Mouse (Mus musculus): ENCODE results near the gene Lhx6.
"Not testable (repeated sequence)": the region's sequence is repeated elsewhere in the genome, so short reads cannot be mapped to it uniquely, and the experiment has no call there.

Gene Lhx6

DNA sequence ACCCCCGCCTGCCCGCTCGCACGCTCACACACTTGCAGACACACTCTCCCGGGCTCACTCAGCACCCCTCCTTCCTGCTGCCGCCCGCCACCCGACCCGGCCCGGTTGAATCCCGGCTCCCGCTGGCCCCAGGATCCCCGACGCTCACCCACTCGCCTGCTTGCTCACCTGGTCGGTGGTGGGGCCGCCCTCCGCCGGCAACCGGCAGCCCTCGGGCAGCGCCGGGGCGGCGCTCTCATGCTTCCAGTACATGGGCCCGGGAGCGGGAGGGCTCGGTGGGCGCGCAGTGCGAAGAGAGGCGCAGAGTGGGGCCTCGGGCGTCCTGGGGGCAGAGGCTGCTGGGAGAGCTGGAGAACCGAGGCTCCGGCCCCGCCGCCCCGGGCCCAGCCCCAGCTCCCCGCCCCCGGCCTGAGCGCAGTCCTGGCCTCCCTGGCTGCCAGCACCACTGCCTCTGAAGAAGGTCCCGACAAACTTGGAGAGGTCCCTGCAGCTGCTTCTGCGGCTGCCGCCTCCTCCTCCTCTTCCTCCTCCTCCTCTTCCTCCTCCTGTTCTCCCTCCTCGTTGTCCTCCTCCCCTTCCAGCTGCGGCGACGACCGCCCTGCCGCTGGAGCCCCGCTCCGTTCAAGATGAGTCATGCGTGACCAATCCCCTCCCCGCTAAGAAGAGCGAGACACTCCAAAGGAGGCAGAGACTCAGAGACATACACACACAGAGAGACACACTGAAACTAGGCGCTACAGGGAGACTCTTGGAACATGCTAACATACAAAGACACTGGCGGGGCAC is at the start of gene Lhx6:
Lhx6 (minus strand) TSS at position 453 of the 786 bp plus-strand sequence.
- no peak for DNase-seq (ENCODE audit: low spot score in 2 of 2)

DNA sequence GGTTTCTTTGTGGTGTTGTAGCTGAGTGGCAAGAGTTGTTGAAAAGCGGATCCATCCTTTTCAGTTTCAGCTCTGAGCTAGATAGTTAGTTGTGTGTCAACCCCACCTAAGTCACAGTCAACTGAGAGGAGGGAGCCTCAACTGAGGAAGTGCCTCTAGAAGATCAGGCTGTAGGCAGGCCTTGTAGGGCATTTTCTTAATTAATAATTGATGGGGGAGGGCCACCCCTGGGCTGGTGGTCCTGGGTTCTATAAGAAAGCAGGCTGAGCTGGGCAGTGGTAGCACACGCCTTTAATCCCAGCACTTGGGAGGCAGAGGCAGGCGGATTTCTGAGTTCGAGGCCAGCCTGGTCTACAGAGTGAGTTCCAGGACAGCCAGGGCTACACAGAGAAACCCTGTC is 47.2 kb upstream of the Lhx6 start:
- not testable (repeated sequence) for DNase-seq (ENCODE audit: low spot score in 2 of 2)

DNA sequence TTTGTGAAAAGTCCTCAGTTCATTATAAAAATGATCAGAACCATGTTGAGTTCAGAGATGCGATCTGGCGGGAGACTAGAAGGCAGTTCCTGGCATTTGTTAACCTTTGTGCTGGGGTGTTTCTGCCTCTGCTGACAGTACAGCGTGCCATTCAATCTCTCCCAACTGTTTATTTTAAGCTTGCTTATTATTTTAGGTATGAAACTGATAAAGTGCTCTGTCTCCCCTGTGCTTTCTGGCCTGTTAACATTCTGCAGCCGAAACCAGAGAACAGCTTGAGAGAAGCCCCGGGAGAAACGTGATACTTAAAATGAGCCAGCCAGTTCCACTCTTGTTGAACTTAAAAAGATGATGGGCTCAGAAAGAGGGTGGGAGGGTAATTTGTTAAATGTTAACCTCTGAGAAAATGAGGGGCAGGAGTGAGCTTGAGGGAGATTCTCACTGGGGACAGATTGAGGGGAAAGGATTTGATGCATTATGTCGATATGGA is 43.7 kb upstream of the Lhx6 start:
- DNase-seq (ENCODE audit: low spot score in 2 of 2), result no peak

DNA sequence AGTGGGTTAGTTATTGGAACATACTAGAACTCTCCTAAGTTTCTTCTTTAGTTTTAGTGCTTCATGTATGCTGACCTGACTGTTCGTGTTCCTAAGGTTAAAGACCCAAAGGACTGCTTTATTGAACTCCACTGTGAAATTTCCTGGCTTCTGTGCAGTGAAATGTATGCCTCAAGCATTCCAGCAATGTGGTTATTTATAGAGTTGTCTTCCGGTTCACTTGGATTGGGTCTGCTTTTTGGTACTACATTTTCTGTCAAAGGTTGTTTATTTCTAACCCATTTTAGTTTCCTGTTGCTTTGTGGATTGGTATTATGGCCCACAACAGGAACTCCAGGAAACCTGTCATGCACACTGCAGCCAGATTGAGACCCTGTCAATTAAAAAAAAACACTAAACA is 33.9 kb upstream of the Lhx6 start:
- no peak for DNase-seq (ENCODE audit: low spot score in 2 of 2)

DNA sequence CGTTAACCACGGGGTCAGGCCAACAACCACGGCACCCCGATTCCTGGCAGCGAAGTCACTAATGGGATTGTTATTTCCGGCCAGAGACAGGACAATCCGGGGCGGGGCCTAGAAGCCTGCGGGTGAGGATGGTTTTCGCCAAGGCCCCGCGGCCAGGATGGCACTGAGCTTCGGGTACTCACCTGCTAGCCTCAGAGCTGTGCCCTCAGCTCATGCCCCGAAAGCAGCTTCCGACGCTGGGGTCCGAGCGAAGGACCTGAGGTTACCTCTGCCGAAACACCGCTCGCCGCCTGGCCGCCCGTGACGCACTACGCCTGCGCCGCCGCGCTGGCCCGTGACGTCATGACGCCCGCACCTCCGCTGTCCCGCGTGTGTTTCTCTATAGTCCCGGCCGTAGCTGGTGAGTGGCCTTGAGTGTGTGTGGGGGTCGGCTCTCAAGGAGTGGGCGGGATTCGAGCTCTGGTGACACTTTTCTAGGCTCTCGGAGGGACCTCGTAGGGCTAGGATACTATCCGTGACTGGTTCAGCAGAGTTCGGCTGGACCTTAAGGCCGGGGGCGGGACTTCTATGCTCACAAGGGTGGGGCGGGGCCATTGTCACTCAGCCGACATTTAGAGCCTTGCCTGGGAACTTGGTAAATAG is 31.2 kb upstream of the Lhx6 start, which contains the start of the genes Mrrf and Rbm18:
Mrrf (plus strand) TSS at position 90 of the 642 bp plus-strand sequence.
Rbm18 (minus strand) TSS at position 474 of the 642 bp plus-strand sequence.
- peak; percentile 92 to 94 for DNase-seq (ENCODE audit: low spot score in 2 of 2)

DNA sequence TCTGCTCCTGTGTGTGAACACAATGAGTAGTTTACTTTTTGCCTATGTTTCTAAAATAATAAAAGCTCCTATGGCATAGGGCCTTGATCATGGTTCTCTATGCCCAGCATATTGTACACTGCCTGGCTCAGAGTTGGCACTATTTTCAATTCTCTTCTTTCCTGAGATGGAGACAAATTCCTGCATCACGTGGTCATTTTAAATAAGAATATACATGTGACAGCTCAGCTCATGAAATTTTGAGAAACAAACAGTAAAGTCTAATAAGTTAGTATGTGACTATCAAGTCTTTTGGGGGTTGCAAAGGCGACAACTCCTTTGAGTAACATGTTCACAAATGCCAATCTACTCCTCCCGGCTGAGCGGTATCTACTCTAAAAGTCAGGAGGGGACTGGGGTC is 30.7 kb upstream of the Lhx6 start:
- DNase-seq (ENCODE audit: low spot score in 2 of 2), result no peak

DNA sequence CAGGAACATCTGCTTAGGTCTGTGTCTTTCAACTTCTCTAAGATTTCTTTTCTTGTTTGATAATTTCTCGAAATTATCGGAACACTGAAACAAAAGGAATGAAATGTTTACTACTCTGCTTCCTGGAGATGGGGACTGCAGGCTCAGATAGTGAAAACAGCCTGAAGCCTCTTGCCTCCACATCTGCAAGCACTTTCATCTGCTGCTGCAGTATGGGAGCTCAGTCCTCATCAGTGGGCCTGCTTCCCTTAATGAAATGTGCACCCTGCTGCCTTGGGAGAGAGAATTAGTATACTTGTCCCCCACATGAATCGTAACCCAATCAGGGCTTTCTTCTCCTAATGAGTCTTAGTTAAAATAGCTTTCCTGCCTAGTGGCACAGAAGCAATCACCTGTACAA is 23.8 kb upstream of the Lhx6 start:
- DNase-seq (ENCODE audit: low spot score in 2 of 2), result no peak

DNA sequence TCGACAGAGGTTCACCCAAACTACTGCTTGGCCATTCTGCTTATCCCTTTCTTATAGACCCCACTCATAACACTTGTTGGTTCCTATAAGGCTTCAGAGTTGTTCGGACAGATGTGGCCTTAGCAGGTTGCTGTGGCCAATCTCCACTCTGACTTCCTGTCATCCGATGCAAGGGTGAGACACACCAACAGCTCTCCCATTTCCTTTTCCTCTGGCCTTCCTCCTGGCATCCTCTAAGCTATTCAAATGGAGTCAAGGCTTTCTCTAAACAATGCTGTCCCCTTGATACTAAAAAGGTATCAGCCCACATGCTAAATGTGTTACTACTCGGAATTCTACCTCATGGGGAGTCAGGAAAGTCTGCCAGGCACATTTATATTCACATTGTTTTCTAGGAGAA is 22.8 kb upstream of the Lhx6 start:
- no peak for DNase-seq (ENCODE audit: low spot score in 2 of 2)

DNA sequence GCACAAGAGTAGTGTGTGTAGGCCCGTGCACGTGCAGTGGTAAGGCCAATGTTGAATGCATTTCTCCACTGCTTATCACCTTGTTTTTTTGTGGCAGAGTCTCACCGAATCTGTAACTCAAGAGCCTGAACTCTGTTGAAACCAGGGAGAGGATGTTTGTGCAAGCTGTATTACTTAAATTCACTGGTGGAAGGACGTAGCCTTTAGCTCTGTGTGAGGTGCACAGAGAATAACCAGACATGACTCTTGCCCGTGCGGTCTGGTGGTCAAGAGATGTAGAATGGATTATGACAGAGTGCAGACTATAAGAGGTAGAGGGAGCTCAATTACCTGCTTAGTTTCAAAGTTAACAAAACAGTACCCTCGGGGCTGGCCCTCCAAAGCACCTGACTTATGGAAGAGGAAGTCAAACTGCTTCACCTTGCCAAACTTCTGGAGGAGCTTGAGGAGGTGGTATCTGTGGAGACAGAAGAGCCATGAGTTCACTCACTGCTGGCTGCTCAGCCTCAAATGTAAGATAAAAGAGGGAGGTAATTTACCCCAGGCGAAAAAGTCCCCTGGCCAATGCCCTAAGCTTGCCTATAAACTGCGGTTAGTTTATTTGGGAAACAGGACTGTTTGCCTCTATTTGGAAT is 21.7 kb upstream of the Lhx6 start:
- DNase-seq (ENCODE audit: low spot score in 2 of 2), result no peak

DNA sequence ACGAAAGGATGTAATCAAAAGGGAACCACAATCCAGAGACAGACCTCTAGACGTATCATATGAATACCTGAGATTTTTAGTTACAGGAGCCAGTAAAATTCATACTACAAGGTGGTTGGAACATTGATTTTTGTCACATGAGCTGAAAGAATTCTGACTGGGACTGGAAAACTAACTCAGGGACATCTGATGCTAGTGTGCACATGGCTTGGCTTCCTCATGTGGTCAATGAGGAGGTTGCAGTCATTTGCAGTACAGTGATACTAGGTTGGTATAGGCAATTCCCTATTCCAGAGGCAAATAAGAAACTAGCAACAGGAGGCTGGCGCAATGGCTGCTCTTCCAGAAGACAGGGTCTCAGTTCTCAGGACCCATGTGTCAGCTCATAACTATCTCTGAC is 7.4 kb upstream of the Lhx6 start:
- no peak for DNase-seq (ENCODE audit: low spot score in 2 of 2)

DNA sequence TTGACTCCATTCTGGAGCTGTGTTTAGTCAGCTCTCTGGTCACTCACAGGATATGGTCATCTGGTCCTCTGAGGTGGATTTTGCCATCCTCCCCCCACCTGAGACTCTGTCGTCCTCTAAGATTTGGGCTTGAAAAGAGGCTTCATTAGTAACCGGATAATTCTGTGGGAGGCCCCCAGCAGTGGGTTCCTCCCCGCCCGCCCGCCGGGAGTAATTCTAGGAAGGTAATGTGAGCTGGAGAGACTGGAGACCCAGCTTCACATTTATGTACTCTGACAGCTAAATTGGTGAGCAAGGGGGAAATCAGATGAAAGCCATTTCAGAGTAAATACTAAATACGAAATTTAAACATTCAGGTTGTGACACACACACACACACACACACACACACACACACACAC is 3.4 kb upstream of the Lhx6 start:
- no peak for DNase-seq (ENCODE audit: low spot score in 2 of 2)

DNA sequence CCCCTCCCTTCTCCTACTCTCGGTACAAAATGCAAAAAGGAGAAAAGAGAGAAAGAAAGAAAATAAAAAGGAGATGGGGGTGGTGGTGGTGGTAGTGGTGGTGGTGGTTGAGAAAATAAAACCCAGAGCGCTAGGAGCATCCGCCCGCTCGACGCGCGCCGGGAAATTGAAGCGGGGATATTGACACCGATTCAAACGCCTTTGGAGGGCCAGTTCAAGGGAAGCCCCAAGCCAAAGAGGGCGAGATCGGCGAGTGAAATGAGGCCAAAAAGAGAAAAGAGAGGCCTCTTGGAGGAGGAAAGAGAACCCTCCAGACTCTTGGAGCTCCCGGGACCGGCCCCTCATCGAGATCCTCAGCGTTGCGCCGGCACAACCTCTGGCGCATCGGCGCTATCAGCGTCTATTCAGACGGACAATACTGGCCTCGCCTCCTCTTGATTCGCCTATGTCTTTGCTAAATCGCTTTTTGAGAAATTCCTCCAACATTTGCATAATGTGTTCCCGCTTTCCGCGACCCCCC is 712 bp downstream of the Lhx6 start:
- no peak for DNase-seq (ENCODE audit: low spot score in 2 of 2)

DNA sequence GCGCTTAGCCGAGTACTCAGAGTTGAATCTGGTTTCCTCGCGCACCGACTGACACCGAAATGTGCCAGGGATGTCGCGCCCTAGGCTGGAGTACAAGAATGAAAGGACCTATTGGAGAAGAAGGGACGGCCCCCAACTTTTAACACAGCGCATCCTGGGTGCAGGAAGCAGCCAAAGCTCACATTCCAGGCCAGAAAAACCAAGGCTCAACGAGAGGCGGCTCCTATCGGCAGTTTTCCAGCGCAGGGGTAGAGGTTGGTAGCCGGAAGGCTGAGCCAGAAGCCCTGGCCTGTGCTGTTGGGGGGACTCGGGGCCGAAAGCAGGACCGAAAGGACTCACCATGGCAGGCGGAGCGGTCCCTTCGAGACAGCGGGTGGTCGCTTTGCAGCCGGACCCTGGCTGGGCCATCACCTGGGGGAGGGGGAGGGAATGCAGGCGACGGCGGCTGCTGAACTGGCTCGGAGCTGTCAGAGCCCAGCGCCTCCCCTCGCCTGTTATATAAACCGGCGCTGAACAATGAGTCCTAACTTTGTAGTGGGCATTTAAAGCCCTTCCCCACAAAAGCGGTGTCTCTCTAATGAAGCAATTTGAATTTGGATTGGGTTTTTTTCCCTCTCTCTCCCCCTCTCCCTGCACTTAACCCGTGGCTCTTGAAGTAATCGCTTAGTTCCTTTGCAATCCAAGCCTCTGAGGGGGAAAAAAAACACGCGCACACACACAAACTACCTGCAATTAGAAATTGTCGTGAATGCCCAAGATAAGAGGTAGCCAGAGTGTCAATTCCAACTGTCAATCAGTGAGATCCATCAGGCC is 1.4 kb downstream of the Lhx6 start:
- DNase-seq (ENCODE audit: low spot score in 2 of 2), result no peak

DNA sequence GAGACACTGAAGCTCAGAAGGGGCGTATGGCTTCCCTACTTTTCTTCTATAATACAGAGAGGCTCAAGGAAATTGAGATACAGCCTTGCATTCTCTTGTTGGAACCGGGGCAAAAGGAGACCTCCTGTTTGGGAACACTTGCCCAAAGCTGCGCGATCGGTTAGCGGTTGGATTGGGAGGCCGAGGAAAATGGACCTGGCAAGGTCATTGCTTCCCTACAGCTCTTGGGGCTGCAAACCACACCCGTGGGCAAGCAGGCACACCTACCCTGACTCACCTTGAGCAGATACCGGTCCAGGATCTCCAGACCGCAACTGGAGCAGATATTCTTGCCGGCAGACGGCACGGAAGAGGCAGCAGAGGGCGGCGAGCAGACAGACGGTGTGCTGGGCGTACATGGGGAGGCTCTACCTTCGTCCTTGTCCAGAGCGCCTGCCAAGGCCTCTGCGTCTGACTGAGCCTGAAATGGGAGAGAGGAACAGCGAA is 2.1 kb downstream of the Lhx6 start:
- no peak for DNase-seq (ENCODE audit: low spot score in 2 of 2)

DNA sequence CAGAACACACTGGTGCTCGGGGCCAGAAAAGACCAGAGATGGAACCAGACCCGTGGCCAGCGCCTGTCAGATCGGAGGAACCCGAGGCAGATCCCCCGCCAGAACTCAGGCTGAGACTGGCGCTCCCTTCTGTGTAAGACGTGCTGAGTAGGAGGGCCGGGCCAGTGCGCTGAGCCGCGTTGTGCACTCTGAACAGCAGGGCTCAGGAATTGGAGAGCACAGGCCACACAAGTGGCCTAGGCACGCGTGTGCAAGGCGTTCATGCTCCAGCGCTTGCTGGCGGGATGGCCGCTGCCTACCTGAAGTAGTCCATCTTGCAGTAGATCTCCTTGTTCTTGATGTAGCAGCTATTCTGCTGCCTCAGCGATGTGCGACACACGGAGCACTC is 2.7 kb downstream of the Lhx6 start:
- no peak for DNase-seq (ENCODE audit: low spot score in 2 of 2)

DNA sequence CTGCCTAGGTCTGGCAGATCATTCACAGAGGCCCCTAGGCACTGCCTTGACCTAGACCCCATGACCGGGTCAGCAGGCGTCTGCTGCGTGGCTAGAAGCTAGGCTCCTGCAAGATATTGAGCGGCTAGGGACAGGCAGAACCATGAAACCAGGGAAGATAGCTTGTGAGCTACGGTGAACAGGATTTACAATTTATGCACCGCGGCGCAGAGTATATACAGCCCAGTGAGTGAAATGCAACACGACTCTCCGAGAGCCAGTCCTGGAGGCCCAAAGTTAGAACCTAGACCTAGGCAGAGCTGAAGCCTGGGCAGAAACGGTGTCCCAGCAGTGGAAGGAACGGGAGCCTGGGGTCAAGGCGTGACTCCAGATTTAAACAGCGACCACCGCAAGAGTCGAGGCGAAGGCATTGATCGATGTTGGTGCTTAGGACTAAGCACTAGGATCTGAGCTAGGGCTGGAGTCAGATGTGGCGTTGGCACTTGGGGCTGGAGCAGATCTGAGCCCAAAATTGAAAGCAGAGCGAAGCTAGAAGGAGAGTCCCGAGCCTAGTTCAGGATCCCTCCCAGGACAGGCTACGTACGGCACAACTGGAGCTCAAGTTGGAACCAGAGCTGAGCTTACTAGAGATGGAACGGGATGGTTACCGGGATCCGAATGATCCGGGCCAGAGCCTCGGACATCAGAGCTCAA is 3.2 kb downstream of the Lhx6 start:
- DNase-seq (ENCODE audit: low spot score in 2 of 2), result no peak

DNA sequence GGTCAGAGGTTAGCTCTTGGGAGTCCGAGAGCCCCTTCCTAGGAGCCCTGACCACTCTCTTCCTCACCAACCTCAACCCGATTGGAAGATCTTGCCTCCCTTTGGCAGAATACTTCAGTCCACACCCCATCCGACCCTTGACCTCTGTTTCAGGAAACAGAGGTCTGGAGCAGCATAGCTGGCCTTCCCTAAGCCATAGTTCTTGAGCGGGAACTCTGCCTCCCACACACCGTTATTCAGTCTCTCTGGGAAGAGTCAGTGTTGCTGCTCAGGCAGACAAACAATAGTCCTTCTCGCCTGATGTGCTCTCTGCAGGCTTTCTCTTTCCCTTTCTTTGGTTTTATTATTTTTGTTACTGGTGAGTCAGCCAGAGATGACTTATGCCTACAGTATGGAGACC is 5.5 kb downstream of the Lhx6 start:
- no peak for DNase-seq (ENCODE audit: low spot score in 2 of 2)

DNA sequence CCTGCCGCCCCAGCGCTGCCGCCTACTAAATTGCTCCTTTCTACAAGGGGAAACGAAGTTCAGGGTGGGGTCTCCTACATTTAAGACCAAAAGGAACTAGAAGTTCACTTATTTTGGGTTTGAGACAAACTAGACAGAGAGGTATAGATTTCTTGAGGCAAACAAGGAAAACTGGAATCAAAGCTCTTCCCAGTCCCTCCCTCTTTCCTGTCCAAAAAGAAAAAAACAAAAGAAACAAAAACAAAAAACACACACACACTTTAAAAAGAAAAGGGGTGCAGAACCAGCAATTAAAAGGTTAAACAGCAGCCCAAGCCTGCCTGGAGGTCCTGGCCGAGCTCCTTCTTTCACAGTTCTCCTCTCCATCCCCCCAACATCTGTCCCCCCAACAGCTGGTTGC is 7.2 kb downstream of the Lhx6 start:
- DNase-seq (ENCODE audit: low spot score in 2 of 2), result no peak

DNA sequence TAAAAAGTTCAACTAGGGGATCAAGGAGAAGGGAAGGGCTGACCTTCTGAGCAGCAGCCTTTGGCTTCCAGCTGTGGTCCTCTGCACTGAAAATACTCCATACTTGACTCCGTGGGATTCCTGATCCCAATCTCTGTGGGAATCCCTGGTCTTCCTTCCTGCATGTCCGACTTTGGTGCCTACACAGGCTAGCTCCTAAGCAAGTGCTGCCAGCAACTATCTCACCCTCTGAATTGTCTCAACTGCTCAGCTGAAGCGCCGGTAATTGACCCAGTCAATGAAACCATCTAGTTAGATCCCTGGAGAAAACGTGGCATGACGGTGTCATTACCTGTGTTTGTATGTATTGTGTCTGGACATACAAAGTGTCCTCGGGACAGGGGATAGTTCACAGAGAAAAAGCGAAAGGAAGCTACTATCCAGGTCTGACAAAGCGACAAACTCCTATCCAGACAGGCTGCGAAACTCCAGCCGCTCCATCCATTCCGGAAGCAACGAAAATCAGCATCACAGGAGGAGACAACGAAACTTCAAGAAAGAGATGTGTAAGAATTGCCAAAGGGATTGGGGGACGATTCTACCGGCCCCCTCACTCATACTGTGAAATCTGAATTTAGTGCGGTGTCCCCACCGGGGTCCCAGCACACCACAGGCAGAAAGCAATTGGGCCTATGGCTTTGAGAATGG is 7.9 kb downstream of the Lhx6 start:
- DNase-seq (ENCODE audit: low spot score in 2 of 2), result no peak

DNA sequence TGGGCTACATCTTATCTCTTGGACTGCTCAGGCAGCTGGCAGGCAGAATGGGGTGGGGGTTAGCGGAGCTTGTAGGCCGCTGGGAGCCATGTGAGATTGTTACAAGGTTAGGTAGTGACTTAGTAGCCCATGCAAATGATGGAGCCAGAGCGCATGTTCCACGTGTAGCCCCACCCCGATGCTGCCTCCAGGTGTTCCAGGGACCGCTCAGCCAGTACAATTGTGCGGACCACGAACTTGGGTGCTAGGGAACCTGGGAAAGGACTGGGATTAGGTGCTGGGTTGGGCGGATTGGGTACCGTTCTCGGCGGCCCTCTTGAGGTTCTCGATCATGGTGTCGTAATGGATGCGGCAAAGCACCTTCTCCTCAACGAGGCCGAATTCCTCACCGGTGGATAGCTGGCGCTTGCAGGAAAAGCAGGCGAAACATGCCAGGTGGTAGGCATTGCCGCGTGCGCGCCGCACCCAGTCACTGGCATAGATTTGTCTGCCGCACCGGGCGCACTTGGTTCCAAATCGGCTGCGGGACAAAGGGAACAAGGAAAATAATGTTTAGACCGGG is 11.2 kb downstream of the Lhx6 start:
- no peak for DNase-seq (ENCODE audit: low spot score in 2 of 2)

Measured in right cerebral cortex, postnatal 10 days (tissue).